Mouse (Mus musculus) bone marrow macrophage, adult 2 months (primary cell): Measurements from ENCODE around the gene Endog.

Experiments used
- CTCF ChIP-seq: IDR thresholded peaks from 2 replicates; pipeline ENCODE4 v1.5.1; 2012; ENCODE audit warnings: low read depth, mild to moderate bottlenecking, low read length, moderate library complexity
- POLR2A ChIP-seq: IDR thresholded peaks from 2 replicates; pipeline ENCODE4 v1.6.1; 2012; ENCODE audit warnings: mild to moderate bottlenecking, low read depth, low read length, borderline replicate concordance

DNA sequence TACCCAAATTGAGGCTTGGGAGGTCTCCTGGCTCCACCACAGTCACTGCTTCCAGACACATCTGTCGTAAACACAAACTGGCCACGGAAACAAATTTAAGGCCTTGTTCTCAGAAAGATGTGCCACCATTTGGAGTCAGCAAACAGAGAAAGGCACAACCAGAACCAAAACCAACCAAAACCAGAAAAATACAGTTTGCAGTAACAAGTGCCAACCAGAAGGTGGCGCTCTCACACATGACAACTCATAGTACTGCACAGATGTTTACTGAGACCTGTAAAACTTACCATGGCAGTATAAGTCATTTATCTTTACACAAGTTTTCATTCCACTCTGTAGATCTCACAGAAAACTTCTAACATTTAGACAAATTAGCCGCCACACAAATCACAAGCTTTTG is 4.6 kb upstream of the Endog start:
- no peak for TF ChIP-seq POLR2A
- no peak for TF ChIP-seq CTCF
